Mouse (Mus musculus) gastrocnemius, postnatal 25 days (tissue): Measurements from ENCODE around the gene St5. TPM values are rescaled to one million over a fixed set of nuclear protein-coding genes. Genes with fewer than 3 reads are reported as not detected.

Experiments used
- DNase-seq: peaks from one replicate; pipeline ENCODE4 v3.0.0; 2022
- total RNA-seq, 2 experiments: library from RNA; stranded (reverse); gene quantifications; 1 replicate in 1 of 2; 2 replicates in 1 of 2; pipeline ENCODE4 v1.2.3; 2021

The St5 gene
- total RNA-seq, 2 experiments from 2014 or later: 8.0 to 8.3 TPM

DNA sequence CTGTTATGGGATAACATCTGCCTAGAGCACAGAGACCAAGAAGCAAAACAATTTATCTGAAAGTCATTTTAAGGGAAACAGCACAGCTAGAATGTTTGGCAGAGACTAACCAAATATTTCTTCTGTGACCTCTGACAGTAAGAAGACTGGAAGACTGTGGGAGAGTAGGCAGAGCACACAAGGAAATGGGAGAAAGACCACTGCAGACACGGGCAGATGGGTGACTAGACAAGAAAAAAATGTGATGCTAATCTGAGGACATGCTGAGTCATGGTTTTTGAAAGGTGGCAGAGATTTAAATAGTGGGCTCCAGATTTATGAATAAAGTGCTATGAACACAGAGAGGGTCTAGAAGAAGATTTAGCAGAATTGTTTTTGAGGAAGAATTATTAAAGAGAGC is 61.4 kb downstream of the St5 start:
- DNase-seq: no peak

DNA sequence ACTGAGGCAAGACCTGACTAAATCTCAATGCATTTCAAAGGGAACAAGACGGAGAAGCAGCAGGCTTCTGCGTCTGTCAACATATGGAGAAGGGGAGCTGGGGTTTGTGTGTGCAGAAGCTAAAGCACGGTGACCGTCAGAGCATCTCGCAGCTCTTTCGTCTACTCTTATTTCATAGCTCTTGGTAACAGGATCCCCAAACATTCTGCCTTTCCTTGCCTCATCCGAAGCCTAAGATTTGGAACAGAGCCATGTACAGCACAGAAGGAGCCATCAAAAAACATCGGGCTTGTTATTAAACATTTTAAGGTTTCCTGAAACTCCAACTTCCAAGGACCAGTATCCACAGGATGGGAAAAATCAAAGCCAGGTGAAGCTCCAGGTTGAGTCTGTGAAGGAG is 62.3 kb downstream of the St5 start:
- DNase-seq: no peak

DNA sequence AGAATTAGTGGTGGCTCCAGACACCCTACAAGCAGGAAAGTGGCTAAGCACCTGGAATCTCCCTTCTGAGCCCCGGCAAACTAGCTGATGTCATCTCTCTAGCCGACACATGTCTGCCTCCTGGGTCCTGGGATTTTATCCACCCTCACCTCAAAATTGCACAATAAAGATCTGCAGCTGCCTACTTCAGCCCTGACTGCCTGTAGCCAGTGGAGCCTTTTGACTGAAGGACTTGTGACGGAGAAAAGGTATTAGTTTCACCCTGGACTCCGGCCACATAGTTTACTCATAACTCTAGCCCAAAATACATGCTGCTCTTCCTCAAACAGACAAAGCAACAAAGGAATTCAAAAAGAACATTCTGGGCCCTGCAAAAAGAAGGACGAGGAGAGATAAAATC is 66.0 kb downstream of the St5 start:
- DNase-seq: no peak

DNA sequence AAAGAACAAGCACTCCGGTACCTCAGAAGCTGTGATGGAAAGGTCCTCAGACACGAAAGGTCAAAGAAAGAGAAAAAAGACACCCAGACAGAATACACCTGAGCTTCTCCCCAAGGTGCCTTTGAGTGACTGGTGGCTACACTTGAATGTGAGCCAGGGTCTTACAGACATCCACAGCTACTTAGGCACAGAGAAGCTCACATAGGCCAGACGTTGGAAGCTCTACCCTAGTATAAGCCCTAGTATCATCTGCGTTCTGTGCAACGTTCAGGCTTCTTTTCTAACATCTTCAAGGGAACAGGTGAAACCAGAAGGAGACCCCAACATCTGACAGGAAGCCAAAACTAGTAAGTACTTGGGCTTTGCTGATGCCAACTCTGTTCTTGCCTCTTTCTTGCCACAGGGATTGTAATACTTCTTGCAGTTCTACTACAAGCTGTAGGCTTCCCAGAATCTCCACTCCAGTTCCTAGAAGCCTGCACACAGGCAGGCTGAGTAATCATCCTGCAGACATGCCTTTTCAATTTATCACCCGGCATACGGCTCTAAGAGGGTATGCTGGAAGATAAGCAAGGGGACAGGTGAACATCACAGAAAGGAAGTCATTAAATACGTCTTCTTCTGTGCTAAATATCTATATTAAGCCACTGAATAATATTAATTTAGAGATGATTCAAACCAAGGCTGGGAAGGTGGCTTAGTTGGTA is 67.2 kb downstream of the St5 start:
- DNase-seq: no peak

DNA sequence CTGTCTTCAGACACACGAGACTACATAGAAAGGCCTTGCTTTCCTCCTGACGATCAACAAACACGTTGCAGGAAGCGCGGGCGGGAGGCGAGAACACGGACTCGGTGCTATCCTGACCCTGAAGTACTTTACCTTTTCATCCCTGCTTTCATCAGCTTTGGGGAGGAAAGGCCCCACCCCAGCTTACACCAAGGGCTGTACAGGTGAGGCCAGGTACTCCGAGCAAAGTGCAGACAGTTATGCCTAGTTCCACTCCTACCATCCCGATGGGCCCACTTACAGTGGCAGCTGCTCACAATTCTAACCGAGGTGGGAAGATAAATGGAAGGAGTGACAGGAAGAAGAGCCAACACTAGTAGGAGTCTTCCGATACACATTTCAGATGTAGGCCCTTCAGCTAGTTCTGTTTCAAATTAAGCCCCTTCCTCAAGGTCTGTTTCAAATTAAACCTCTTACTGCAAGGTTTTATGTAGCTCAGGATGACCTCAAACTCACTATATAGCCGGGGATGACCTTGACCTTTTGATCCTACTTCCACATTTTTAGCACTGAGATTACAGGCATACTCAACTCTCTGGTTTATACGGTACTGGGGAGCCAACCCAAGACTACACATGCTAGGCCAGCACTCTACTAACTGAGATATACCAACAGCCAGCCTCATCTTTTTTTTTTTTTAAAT is 69.9 kb downstream of the St5 start:
- no peak for DNase-seq

DNA sequence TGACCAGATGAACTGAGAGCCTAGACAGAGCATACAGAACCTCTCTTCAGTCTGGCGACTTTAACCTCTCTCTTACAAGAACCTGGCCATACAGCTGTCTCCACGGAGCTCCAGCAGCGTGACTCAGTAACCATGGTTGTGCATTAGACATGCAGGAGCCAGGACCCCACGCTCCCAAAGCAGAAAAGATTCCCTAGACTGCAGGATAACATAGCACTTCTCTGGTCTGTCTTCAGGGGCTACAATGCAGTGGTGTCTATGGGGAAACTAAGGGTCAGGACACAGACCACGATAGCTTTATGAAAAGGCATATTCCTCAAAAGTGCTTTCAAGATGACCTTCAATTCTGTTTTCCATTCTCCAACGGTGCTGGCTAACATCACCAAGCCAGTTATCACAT is 72.1 kb downstream of the St5 start:
- DNase-seq: no peak

DNA sequence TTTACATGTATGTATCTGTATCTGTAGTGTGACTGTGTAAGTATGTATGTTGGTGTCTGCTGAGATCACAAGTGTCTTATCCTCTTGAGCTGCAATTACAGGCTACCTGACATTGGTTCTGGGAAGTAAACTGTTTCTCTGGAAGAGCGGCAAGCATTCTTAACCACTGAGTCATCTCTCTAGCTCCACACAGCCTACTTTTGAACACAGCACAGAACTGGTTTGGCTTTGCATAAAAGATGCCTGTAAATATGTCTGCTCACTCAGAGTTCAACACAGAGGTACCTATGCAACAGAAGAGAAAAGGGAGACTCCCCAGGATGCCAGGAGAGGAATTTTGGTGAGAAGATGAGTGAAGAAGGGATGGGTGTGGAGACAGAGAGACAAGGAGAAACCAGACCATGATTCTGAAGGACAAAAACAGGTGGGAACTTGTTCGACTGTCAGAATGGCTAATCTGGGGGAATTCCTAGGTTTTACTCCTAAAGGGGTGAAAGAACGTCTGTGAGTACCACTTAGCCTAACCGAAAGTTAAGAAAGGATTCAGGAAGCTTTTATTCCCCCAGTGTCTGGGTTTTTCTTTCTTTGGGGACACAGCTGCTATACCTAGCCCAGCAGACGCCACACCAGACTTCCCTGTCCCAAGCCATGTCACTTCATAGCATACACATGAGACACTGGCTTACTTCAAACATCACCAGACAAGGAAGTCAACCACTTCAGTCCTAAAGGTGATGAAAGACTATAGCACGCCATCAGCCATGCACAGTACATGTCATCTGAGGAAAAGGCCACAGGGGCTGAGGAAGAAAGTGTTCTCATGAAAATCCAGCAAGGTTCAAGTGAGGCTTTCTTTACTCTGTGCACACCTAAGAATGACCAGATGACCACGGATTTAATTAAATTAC is 73.3 kb downstream of the St5 start:
- DNase-seq: no peak

DNA sequence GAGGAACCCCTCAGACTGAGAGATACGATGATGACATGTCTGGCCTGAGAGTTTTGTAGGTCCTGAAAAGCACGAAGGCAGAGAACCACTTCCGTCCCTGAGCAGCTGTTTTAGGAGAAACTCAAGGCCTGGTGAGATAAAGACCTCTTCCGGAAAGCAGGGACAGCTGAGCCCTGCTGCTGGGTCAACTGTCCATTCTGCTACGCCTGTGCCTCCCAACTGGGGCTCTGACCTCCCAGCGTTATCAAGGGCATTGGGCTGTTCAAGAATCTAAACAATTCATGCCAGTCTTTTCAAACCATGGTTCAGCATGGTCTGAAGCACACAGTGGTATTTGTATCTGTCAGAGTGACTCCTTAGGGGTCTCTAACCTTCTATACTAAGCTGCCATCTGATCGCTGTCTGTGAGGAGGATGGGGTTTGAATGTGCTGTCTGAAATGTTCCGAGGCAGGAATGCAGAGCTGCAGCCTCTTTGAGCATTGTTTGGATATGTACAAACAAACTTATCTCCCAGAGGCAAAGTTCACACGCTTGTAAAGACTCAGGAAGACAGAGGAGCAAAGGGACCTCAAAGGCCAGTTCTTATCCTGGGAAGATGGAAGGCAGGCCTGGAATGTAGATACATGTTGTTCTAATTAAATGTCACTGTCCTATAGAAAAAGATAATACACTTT is 74.3 kb downstream of the St5 start:
- no peak for DNase-seq

DNA sequence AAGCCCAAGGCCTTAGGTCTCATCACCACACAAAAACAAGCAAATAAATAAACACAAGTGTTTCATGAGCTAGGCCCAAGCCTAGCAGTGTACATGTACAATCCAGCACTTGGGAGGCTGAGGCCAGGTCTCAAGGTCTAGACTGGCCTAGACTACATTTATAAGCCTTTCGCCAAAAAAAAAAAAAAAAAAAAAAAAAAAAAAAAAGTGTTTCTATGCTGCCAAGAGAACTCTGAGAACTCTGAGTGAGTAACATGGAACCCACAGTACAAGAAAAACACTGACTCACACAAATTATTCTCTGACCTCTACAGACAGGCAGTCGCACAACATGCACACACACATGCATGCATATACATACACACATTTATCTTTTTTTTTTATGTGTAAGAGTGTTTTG is 75.6 kb downstream of the St5 start:
- no peak for DNase-seq

DNA sequence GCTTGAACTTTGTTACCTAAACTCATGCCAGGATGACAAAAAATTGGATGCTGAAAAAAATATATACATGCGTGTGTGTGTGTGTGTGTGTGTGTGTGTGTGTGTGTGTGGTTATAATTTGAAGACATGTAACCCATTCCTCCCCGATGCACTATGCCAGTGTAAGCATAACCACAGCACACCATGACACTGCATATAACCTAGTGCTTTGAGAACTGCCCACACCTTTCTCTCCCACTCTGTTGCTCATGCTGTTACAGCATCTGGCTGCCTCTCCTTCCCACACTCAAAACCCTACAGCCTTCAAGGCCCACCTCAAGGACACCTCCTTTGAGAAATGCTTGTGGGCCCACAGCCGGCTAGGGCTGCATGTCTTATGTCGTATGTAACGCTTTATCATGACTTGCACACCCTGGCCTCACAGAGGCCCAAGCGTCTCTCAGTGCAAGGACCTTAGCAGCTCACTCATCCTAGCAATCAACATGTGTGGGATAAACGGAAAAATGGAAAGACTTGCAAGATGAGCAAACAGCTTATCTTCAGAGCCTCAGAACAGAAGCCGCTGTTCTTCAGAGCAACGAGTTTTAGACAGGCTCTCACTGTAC is 81.1 kb downstream of the St5 start:
- no peak for DNase-seq

DNA sequence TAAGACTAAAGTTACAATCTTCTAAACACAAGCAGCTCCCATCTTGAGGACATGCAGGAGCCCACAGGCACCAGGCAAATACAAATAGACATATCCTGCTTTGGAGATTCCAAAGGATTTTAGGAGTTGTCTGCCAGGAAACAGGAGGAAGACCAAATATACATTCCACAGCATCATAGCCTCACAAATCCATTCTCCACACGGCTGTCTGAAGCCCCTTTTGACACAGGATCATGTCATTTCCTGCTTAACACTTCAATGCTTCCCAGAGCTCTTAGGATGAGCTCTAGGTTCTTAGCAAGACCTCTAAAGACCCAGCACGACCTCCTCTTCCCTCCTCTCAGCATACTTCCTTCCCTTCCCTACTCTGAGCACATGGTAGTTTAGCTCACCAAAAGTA is 82.4 kb downstream of the St5 start:
- no peak for DNase-seq

DNA sequence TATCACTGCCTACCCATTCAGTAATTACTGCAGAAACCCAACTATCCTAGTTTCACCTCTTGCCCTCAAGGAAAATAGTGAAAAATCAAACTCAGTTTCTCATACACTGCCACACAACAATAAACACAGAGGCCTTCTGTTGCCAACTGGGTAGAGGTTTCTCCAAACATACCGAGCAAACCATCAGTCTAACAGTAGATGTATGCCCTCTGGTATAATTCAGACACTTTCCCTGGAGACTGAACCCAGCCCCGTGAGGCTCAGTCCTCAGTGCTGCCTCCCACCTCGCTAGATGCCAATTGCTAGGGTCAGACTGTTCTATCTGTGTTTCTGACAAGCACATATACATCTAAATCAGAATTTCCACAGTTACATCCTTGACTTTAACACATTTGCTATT is 83.1 kb downstream of the St5 start:
- no peak for DNase-seq

DNA sequence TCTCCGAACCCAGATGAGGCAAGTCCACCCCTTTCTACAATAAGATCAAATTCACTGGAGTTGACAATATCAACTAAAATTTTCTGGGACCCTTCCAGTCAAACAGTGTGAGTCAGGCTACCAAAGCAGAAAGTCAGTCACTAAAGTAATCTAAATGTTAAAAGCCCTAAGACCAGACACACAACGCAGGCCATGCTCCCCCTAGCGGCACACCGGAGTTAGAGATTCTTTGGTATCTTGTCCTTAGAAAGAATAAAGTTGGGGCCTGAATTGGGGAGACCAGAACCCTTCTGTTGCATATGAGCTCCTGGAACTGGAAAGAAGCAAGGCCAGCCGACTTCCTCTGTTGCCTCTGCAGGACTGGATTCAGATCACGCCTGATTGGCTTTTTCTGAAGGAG is 84.7 kb downstream of the St5 start:
- DNase-seq: peak; percentile 34

DNA sequence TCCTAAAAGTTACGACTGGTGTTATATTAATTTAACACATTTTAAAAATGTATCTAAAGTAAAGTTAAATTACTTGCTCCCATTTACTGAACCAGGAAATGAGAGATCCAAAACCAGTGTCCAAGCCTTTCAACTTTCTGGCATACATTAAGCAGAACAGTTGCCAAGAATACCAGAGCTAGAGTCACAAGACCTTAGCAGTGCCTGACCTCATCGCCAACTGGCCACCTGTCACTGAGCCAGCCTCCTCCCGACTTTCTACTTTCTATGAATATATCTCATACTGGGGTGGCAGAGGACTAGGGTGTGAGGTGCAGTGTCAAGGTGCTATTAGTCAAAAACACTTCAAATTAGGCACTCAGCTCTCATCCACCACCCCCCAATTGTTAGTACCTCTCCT is 85.6 kb downstream of the St5 start:
- DNase-seq: peak; percentile 68

DNA sequence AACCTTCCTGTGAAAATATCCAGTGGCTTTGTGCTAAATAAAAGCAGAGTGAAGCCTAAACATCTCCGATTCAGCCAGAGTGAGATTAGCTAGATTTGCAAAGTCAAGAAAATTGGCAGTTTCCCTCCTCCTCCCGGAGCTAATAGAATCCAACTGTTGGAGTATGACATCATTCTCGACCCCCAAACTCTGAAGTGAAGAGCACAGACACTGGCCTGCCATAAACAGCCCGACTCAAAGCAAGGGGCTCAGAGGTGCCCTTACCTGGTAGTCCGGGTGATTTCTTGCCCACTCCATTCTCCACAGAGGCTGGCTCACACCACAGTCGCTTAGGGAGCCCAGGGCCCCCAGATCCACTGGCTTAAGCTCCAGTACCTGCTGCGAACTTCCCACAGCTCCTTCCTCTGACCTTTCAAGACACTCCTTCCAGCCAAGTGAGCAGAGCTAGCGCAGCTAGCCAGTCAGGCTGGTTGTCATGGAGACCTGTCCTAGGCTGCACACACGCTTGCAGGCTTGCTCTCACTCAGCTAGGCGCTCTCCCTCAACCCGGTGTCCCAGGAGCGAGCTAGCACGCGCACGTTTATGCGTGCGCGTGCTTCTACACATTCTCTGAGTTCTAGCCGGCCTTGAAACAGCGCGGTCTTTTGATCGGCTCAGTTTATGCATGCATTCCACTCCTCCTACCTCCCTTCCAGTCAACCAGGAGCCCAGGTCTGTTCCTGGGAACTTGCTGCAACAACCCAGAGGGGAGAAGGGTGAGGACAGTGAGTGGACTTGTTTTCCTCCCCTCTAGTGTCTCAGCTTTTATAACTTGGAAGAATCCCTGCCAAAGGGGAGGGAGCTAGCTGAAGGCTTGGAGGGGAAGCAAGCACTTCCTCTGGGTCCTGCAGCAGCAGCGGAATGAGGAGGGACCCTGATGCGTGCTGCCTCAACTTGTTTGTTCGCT is 87.1 kb downstream of the St5 start:
- peak; percentile 80 for DNase-seq

DNA sequence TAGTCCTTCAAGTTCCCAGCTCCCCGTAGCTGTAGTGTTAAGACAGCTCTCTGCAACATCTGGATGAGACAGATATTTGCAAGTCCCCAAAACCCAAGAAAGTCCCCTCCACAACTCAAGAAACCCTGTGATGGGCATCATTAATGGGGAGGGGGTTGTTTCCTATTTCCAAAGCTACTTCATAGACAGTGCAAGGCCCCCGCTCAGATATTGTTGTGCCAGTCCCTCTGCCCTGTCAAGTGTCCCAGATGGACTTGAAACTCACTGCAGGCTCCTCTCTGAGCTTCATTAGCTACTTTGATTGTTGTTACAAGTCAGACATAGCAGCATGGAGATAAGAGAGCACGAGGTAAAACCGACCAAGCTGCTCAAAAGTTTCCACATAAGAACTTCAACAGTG is 87.8 kb downstream of the St5 start:
- no peak for DNase-seq

DNA sequence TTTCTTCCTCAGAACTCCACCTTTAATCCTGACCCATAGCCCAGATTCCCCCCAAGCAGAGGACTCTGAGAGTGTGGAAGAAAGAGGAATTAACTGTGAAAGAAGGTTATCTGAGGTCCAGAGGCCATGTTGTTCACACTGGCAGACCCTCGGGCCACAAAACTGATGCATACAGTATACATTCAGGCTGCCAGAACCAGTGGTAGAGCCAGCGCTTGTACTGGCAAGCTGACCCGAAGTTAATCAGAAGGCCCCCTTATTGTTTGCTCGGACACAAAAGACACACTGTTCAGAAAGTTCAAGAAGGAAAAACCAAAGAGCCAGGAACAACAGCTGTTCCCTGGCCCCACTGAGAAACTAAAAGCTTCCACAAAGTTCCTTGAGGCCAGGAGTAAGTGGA is 88.5 kb downstream of the St5 start:
- DNase-seq: no peak

DNA sequence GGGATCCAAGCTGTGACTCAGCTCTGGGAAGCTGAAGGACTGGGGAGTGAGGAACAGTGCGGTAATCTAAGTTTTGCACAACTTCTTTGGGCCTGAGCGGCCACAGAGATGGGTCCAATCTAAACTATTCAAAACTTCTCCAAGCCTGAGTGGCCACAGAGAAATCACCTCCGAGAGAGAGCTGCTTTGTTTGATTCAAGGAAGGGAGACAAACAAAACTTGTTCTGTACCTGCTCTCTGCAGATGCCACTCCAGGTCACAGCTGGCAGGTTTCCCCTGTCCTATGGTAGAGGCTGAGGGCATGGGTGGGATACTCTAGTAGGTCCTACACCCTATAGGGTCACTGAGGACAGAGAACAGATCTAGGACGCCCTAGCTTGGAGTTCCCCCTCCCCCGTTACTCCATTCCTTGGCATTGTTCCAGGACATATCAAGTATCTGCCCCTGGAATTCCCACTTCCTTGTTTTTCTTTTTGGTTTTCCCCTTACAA is 89.8 kb downstream of the St5 start:
- DNase-seq: peak; percentile 24

DNA sequence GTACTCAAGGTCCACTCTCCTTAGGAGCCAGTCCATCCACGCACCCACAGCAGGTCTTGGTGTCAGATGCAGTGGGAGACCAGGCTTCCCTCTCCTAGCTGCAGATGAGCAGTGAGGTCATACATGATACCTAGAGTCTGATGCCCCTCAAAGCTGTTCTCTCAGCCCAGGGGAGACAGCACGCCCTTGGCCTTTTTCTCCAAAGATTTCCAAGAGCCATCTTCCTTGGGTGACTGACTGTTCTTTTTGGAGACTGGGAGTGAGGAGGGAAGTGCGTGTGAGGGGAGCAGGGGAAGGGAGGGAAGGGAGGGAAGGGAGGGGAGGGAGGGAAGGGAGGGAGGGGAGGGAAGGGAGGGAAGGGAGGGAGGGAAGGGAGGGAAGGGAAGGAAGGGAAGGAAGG is 90.4 kb downstream of the St5 start:
- DNase-seq: no peak

DNA sequence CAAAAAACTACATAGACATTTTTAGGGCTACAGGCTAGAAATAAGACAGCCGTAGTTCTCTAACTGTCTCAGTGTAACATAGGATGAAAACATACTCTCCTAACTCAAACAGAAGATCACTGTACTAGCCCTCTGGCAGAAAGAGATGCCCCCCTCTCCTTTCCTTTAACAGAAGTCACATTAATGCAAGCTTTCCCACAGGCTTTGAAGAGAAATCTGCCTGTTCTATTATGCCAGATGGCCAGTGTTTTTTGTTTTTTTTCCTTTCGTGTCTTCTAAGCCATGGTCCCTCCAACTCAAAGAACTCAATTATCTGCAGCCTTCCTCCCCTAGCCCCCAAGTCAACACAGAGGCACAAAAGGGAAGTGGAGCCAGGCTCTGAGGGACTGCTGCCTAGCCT is 90.9 kb downstream of the St5 start:
- DNase-seq: no peak

DNA sequence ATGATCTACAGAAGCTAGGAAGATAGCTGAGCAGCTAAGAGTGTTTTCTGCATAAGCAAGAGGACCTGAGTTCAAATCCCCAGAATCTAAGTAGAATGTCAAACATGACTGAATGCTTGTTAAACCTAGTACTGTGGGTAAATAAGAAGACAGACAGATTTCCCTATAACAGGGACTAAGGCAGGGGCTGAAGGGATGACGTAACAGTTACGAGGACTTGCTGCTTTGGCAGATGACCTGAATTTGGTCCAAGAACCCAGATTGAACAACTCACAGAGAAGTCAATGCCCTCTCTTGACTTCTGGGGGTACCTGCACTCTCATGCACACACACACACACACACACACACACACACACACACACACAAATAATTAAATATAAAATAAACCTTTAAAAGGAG is 93.1 kb downstream of the St5 start:
- DNase-seq: no peak
